Mouse (Mus musculus): Measurements from ENCODE around the gene Gadl1.

DNA sequence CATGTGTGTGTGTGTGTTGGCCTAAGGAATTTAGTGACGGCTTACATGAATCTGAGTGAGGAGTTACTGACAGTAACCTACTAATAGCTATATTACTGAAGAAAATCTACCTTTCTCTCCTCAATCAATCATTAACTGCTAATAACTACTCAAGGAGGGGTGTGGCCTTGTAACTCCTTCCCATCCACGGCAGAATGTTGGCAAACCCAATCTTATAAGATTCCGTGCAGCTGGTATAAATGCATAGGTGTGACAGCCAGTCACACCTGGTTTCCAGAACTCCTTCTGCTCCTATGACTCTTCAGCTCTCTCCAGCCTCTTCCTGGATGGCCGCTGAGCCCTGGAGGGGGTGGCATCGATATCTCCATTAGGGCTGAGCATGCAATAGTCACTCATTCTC lies 25.8 kb upstream of the Gadl1 start:
- TF ChIP-seq POLR2A (IDR thresholded peaks at IDR 0.05; ENCODE audit: low read depth, low read length), result no peak
- no peak for TF ChIP-seq CTCF (IDR thresholded peaks at IDR 0.05; ENCODE audit: extremely low read depth, insufficient read length, insufficient replicate concordance, low read depth, low read length)
